Comparison of ENCODE assay signal across 8 mouse cellular contexts in genomic region chr2:151972880-151973594, GRCm38 (mm10). TPM values are rescaled to one million over a fixed set of nuclear protein-coding genes. Genes with fewer than 3 reads are reported as not detected.
DNase-seq lines count a peak whose midpoint lies in the region; ATAC-seq and TF ChIP-seq lines count a peak whose summit lies in the region.

No protein-coding gene starts in this region.

- ATAC-seq in forebrain, embryonic 12.5 days (ENCODE audit: low FRiP score) = peak; percentile 68

- H3K4me3 ChIP-seq in testis, adult 2 months (ENCODE audit: control insufficient read depth, low read depth, low read length) = peak overlapping the region; percentile 77
- peak overlapping the region; percentile 33 for H3K4me3 ChIP-seq in forebrain, embryonic 12.5 days (replicated peaks)
- peak overlapping the region; percentile 25; the same call in 1 of the 2 replicates for H3K4me3 ChIP-seq in limb, embryonic 10.5 days
- H3K4me3 ChIP-seq in midbrain, embryonic 10.5 days = peak overlapping the region; percentile 57
- H3K4me3 ChIP-seq in thymus, adult 2 months (ENCODE audit: control insufficient read depth, insufficient read depth, low read length) = peak overlapping the region; percentile 45

- no peaks in the 10 kb centered on the region for H3K9me3 ChIP-seq in forebrain, embryonic 12.5 days
- H3K9me3 ChIP-seq in limb, embryonic 10.5 days (replicated peaks) = no peaks in the 10 kb centered on the region
- no peaks in the 10 kb centered on the region for H3K9me3 ChIP-seq in midbrain, embryonic 10.5 days (replicated peaks)

- no peak for TF ChIP-seq CTCF in testis, adult 2 months (IDR thresholded peaks at IDR 0.05; ENCODE audit: control insufficient read depth, insufficient read depth, insufficient replicate concordance, low read depth, low read length)
- TF ChIP-seq CTCF in thymus, adult 2 months (IDR thresholded peaks at IDR 0.05; ENCODE audit: borderline replicate concordance, control insufficient read depth, extremely low read depth, insufficient read depth, low read length, poor library complexity) = no peak

- no peak; the same call in 1 of the 2 replicates for TF ChIP-seq POLR2A in testis, adult 2 months (IDR thresholded peaks at IDR 0.05; ENCODE audit: control insufficient read depth, low read depth, low read length)
- TF ChIP-seq POLR2A in thymus, adult 2 months (IDR thresholded peaks at IDR 0.05; ENCODE audit: control insufficient read depth, extremely low read depth, insufficient read depth, low read length, poor library complexity) = no peak

- H3K4me1 ChIP-seq in testis, adult 2 months (ENCODE audit: control insufficient read depth, insufficient read depth, low read length) = peaks cover 12% of the 10 kb centered on the region
- peaks cover 95% of the 10 kb centered on the region for H3K4me1 ChIP-seq in forebrain, embryonic 12.5 days
- H3K4me1 ChIP-seq in limb, embryonic 10.5 days = peaks cover 85% of the 10 kb centered on the region
- peaks cover 94% of the 10 kb centered on the region for H3K4me1 ChIP-seq in midbrain, embryonic 10.5 days
- peaks cover 48% of the 10 kb centered on the region for H3K4me1 ChIP-seq in thymus, adult 2 months (replicated peaks; ENCODE audit: control insufficient read depth, insufficient read depth, low read length)

- no peaks in the 10 kb centered on the region for H3K27me3 ChIP-seq in testis, adult 2 months (ENCODE audit: control insufficient read depth, insufficient read depth, low read length)
- H3K27me3 ChIP-seq in forebrain, embryonic 12.5 days = 0 out of 2 replicates have a peak, but pooled peaks cover 3% of the 10 kb centered on the region
- H3K27me3 ChIP-seq in limb, embryonic 10.5 days (ENCODE audit: low read depth, poor library complexity, severe bottlenecking) = peaks cover 42% of the 10 kb centered on the region
- H3K27me3 ChIP-seq in midbrain, embryonic 10.5 days (ENCODE audit: low read depth, poor library complexity, severe bottlenecking) = peaks cover 58% of the 10 kb centered on the region
- no peaks in the 10 kb centered on the region for H3K27me3 ChIP-seq in thymus, adult 2 months (ENCODE audit: control insufficient read depth, insufficient read depth, low read length)

- no peak for DNase-seq in testis, postnatal 14 days (ENCODE audit: low spot score)
- peak; percentile 55 for DNase-seq in limb, embryonic 10.5 days (ENCODE audit: low spot score)
- DNase-seq in midbrain, embryonic 10.5 days (ENCODE audit: low spot score) = peak; percentile 86
- DNase-seq in thymus, adult 2 months = peak; percentile 56
- DNase-seq in c-Kit-positive CD71-positive TER-119-positive erythroid progenitor cells, embryonic 14.5 days (ENCODE audit: low spot score) = no peak
- DNase-seq in cerebellum, postnatal 36 days = no peak

- H3K27ac ChIP-seq in testis, adult 2 months (ENCODE audit: control insufficient read depth, insufficient read depth, low read depth, low read length) = no peak overlapping the region
- peak overlapping the region; percentile 86 for H3K27ac ChIP-seq in forebrain, embryonic 12.5 days
- H3K27ac ChIP-seq in limb, embryonic 10.5 days = peak overlapping the region; percentile 51
- H3K27ac ChIP-seq in midbrain, embryonic 10.5 days (replicated peaks) = peak overlapping the region; percentile 93
- no peak overlapping the region for H3K27ac ChIP-seq in thymus, adult 2 months (ENCODE audit: control insufficient read depth, insufficient read depth, low read length)

- H3K4me2 ChIP-seq in forebrain, embryonic 12.5 days = peak overlapping the region; percentile 53

- H3K36me3 ChIP-seq in testis, adult 2 months (ENCODE audit: control insufficient read depth, insufficient read depth, low read length) = no peaks in the 10 kb centered on the region
- peaks cover 31% of the 10 kb centered on the region for H3K36me3 ChIP-seq in forebrain, embryonic 12.5 days (replicated peaks)
- H3K36me3 ChIP-seq in limb, embryonic 10.5 days = peaks cover 52% of the 10 kb centered on the region
- peaks cover 54% of the 10 kb centered on the region for H3K36me3 ChIP-seq in midbrain, embryonic 10.5 days
- peaks cover 5% of the 10 kb centered on the region; the same call in 1 of the 2 replicates for H3K36me3 ChIP-seq in thymus, adult 2 months (ENCODE audit: control insufficient read depth, insufficient read depth, low read length)

- WGBS in forebrain, embryonic 12.5 days = 9% methylated on average over 23 of the region's 23 CpGs
- WGBS in limb, embryonic 10.5 days = 17% methylated on average over 23 of the region's 23 CpGs
- 12% methylated on average over 23 of the region's 23 CpGs for WGBS in midbrain, embryonic 10.5 days
- WGBS in thymus, adult 2 months = 3% methylated on average over 23 of the region's 23 CpGs

- H3K9ac ChIP-seq in forebrain, embryonic 12.5 days = peak overlapping the region; percentile 33

RNA-seq across cellular contexts. Expression of gene Fam110a, which starts 7.0 kb away (rescaled TPM):
- polyA plus RNA-seq in testis, adult 2 months (2012; rRNA removed) = 175 and 190 TPM in 2 replicates
- polyA plus RNA-seq in forebrain, embryonic 12.5 days (2016; fragmentation: Nextera tagmentation; extraction: Ambion mirVana) = 90.2 and 96.2 TPM in 2 replicates
- polyA plus RNA-seq in limb, embryonic 10.5 days (2016; fragmentation: Nextera tagmentation; extraction: Ambion mirVana) = 35.0 and 37.9 TPM in 2 replicates
- 79.8 and 108 TPM in 2 replicates for polyA plus RNA-seq in midbrain, embryonic 10.5 days (2016; fragmentation: Nextera tagmentation; extraction: Ambion mirVana)
- 33.0 and 41.3 TPM in 2 replicates for polyA plus RNA-seq in thymus, adult 2 months (2012; rRNA removed)

RNA-seq across cellular contexts. Expression of gene Slc52a3, which starts 23.3 kb away (rescaled TPM):
- polyA plus RNA-seq in testis, adult 2 months (2012; rRNA removed) = 37.6 and 52.4 TPM in 2 replicates
- polyA plus RNA-seq in forebrain, embryonic 12.5 days (2016; fragmentation: Nextera tagmentation; extraction: Ambion mirVana) = 0.54 and 0.78 TPM in 2 replicates
- 0.77 and 1.3 TPM in 2 replicates for polyA plus RNA-seq in limb, embryonic 10.5 days (2016; fragmentation: Nextera tagmentation; extraction: Ambion mirVana)
- 0.81 and 0.87 TPM in 2 replicates for polyA plus RNA-seq in midbrain, embryonic 10.5 days (2016; fragmentation: Nextera tagmentation; extraction: Ambion mirVana)
- polyA plus RNA-seq in thymus, adult 2 months (2012; rRNA removed) = 3.7 and 4.6 TPM in 2 replicates

Comparison
In these comparisons a context has a peak if more than half of its experiments do, and no peak if none do; other contexts are left out.
1. H3K27ac ChIP-seq: peak in forebrain, embryonic 12.5 days (single experiment), limb, embryonic 10.5 days (single experiment) and midbrain, embryonic 10.5 days (single experiment); none in testis, adult 2 months (single experiment) and thymus, adult 2 months (single experiment).
2. H3K4me3 ChIP-seq: peak in every context shown above with its lines; median percentile 77 in testis, adult 2 months; 57 in midbrain, embryonic 10.5 days; 45 in thymus, adult 2 months; 33 in forebrain, embryonic 12.5 days; 25 in limb, embryonic 10.5 days.
3. DNase-seq: peak in limb, embryonic 10.5 days (single experiment), midbrain, embryonic 10.5 days (single experiment) and thymus, adult 2 months (single experiment); none in testis, postnatal 14 days (single experiment), c-Kit-positive CD71-positive TER-119-positive erythroid progenitor cells, embryonic 14.5 days (single experiment) and cerebellum, postnatal 36 days (0 of 2).